Mouse (Mus musculus) CD4-positive helper T cell, adult 2 months (primary cell): ENCODE results near the gene Kcns1.

Experiments
- DNase-seq: peaks from one replicate; pipeline ENCODE4 v3.0.0-alpha.2; 2012; ENCODE audit warnings: low read depth, missing footprints, low spot score

The Kcns1 gene

GRCm38 (mm10) chr2:164126533-164126955 lies 44.4 kb downstream of the Kcns1 start:
- DNase-seq: no peak

DNA sequence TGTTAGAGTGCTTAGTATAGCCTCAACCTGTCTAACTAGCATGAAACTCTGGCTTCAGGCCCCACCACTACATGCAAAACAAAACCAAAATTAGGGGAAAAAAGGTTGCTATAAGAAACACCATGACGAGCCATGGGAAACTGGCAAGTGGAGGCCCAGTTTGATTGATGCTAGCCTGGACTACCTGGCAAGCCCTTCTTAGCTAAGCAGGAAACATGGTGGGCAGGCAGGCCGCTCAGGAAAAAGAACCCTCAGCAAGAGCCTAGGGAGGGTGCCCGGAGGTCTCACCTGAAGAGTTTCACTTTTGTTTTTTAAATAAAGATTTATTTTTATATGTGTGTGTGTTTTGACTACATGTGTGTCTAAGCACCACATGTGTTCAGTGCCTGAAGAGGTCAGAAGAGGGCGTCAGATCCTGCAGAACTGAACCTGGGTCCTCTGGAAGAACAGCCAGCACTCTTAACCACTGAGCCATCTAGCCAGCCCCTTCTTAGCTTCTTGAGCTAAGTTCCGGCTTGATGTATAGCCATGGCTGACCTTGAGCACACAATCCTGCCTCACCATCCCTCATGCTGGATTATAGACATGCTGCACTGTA lies 47.6 kb downstream of the Kcns1 start:
- DNase-seq: no peak

DNA sequence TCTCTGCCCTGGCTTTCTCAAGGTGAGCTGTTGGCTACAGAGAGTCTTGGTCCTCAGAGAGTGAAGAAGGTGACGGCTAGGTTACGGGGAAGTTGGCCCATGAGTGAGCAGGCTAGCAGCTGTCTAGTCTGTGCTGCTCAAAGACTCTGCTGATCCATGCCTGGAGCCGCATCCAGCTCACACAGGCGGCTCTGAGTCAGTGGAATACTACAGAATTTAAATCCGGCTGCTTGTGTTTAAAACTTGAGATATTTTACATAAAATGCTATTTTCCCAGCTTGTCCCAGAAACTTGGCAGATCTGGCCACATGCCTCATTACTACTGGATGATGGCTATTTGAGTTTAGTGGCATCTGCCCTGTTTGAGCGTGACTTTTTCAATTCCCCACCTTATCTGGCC lies 51.4 kb downstream of the Kcns1 start:
- no peak for DNase-seq

- no peak for DNase-seq
Measured at GRCm38 (mm10) chr2:164115531-164115930, 55.4 kb downstream of the Kcns1 start.

DNA sequence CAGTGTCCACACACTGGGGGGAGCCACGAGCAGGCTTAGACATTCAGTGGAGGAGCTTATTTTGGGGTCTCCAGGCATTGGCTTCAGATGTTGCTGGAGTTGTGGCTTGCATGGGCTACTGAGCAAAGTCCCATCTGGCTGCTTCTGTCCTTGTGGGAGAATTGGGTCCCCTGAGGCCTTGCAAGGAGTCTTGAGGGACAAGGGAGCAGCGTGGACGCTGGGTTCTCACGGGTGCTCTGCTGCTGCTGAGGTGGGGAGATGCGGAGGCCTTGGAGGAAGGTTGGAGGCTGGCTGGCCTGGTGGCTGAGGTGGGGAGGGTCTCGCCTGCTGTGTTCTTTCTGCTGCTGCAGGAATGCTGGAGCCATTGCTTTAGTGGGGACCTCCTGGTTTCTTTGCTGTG lies 56.9 kb downstream of the Kcns1 start:
- DNase-seq: no peak
